Mouse (Mus musculus) hindbrain, embryonic 13.5 days (tissue): Measurements from ENCODE around the gene Abat. TPM values are rescaled to one million over a fixed set of nuclear protein-coding genes. Genes with fewer than 3 reads are reported as not detected.

Experiments
- ATAC-seq: fragments of 200-750 bp; cut with Nextera tagmentation; 2 replicates; pipeline ENCODE4 v1.8.0; 2017; ENCODE audit warnings: moderate TSS enrichment; ENCODE audit not compliant: low FRiP score
- H3K27ac ChIP-seq: fragments of 300-500 bp; sonication (generic); 2 replicates; pipeline ENCODE4 v1.5.1; 2015; ENCODE audit warnings: inconsistent platforms, mild to moderate bottlenecking, moderate library complexity
- H3K27me3 ChIP-seq: fragments of 300-500 bp; sonication (generic); 2 replicates; pipeline ENCODE4 v1.6.1; 2015; ENCODE audit warnings: mild to moderate bottlenecking, inconsistent platforms
- H3K36me3 ChIP-seq: fragments of 300-500 bp; sonication (generic); 2 replicates; pipeline ENCODE4 v1.6.1; 2015; ENCODE audit warnings: mild to moderate bottlenecking, inconsistent platforms
- H3K4me1 ChIP-seq: fragments of 300-500 bp; sonication (generic); replicated peaks from 2 replicates; pipeline ENCODE4 v1.6.1; 2015; ENCODE audit warnings: inconsistent platforms
- H3K4me2 ChIP-seq: fragments of 300-500 bp; sonication (generic); 2 replicates; pipeline ENCODE4 v1.6.1; 2015; ENCODE audit warnings: inconsistent platforms, mild to moderate bottlenecking, moderate library complexity
- H3K4me3 ChIP-seq: fragments of 300-500 bp; sonication (generic); 2 replicates; pipeline ENCODE4 v1.5.1; 2015; ENCODE audit warnings: mild to moderate bottlenecking, inconsistent platforms
- H3K9ac ChIP-seq: fragments of 300-500 bp; sonication (generic); 2 replicates; pipeline ENCODE4 v1.6.1; 2015; ENCODE audit warnings: mild to moderate bottlenecking, inconsistent platforms
- H3K9me3 ChIP-seq: fragments of 300-500 bp; sonication (generic); 2 replicates; pipeline ENCODE4 v1.6.1; 2016; ENCODE audit warnings: inconsistent platforms
- WGBS: fragments of 180-500 bp; shearing (Covaris S2); methylation state at CpG from one replicate; pipeline ENCODE4 v1.1.7; 2015; 5-methylcytosine and 5-hydroxymethylcytosine counted together
- polyA plus RNA-seq: library from polyadenylated mRNA; unstranded; fragments of >200 nt; fragmentation: Nextera tagmentation; extraction: Ambion mirVana; gene quantifications from 2 replicates; pipeline ENCODE4 v1.2.1, GENCODE M21; 2015

Gene Abat
- polyA plus RNA-seq, 1 experiment from 2014 or later = 88.3 TPM

DNA sequence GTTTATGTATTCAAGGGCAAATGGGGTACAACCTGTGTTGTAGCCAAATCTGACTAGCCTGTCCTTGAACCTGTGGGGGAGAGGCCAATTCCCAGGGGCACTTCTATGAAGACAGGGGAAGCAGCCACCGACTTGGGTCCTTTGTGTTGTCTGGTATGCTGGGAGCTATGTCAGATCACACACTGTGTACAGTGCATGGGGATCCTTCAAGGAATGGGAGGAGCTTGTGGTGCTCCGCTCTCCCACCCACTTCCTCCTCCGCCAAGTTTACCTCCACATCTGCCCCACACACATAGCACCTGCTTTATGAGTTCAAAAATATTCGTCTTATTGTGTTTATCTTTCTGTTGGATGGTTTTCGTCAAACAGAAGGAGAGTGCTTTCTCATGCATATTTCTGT, 66.3 kb downstream of the Abat start:
- Histone ChIP-seq H3K4me2 (no peak overlapping the region), H3K27ac (no peak overlapping the region), H3K36me3 (peaks cover 66% of the 10 kb centered on the region), H3K9ac (no peak overlapping the region), H3K4me3 (no peak overlapping the region), H3K9me3 (no peaks in the 10 kb centered on the region), H3K27me3 (no peaks in the 10 kb centered on the region), H3K4me1 (0 out of 2 replicates have a peak, but pooled peaks cover 5% of the 10 kb centered on the region)
- no peak for ATAC-seq
- 86% methylated on average over 5 of the region's 5 CpGs for WGBS

DNA sequence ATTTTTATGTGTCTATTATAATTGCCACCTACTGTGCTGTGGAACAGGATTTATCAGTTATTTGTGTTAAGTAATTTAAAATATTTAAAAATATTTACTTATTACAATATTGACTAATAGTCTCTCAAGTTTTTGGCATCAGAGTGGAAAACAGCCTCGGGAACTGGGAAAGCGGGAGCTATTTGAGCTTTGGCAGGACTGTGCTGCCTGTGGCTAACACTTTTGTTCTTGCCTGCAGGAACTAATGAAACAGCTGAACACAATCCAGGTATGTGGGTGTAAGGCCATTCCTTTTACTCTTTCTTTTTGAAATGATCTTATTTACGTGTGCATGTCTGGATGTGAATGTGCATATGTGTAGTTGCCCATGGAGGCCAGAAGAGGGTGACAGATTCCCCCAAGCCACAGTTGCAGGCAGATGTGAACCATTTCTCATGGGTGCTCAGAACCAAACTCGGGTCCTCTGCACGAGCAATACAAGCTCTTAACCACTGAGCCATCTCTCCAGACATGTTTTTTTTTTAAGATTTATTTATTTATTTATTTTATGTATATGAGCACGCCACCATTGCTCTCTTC, 68.5 kb downstream of the Abat start:
- H3K4me1 ChIP-seq = 0 out of 2 replicates have a peak, but pooled peaks cover 5% of the 10 kb centered on the region
- peaks cover 73% of the 10 kb centered on the region for H3K36me3 ChIP-seq
- no peaks in the 10 kb centered on the region for H3K27me3 ChIP-seq
- no peak overlapping the region for H3K4me2 ChIP-seq
- H3K27ac ChIP-seq = no peak overlapping the region
- WGBS = 95% methylated on average over 6 of the region's 6 CpGs
- no peak overlapping the region for H3K9ac ChIP-seq
- H3K4me3 ChIP-seq = no peak overlapping the region
- no peaks in the 10 kb centered on the region for H3K9me3 ChIP-seq
- ATAC-seq = no peak

DNA sequence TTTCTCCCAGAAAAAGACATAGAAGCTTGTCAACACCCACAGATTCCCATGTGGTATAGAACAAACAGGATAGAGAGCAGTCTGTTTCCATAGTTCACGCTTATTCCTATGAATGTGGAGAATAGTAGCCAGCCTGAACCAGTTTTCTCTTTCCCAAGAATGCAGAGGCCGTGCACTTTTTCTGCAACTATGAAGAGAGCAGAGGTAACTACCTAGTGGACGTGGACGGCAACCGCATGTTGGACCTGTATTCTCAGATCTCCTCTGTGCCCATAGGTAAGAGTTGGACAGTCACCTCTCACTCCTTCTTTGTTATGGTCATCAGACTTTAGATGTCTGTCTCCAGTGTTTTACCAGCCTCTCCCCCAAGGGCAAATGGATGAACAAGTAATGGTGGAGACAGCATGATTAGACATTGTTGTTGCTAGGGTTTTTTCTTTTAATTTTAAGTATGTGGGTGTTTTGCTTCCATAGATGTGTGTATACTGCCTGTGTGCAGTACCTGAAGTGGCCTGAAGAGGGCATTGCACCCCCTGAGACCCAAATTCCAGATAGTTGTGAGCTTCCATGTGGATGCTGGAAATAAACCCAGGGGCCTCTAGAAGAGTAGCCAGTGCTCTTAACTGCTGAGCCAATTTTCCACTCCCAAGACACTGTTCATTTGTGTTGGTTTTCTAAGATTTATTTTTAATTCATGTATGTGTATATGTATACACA, 69.5 kb downstream of the Abat start:
- 97% methylated on average over 5 of the region's 5 CpGs for WGBS
- Histone ChIP-seq H3K4me2 (no peak overlapping the region), H3K4me1 (0 out of 2 replicates have a peak, but pooled peaks cover 5% of the 10 kb centered on the region), H3K9me3 (no peaks in the 10 kb centered on the region), H3K9ac (no peak overlapping the region), H3K27me3 (no peaks in the 10 kb centered on the region), H3K27ac (no peak overlapping the region), H3K36me3 (peaks cover 74% of the 10 kb centered on the region), H3K4me3 (no peak overlapping the region)
- ATAC-seq = no peak

- H3K4me3 ChIP-seq = no peak overlapping the region
- no peak overlapping the region for H3K9ac ChIP-seq
- H3K9me3 ChIP-seq = no peaks in the 10 kb centered on the region
- no peaks in the 10 kb centered on the region for H3K27me3 ChIP-seq
- H3K27ac ChIP-seq = no peak overlapping the region
- no peak overlapping the region for H3K4me2 ChIP-seq
- H3K36me3 ChIP-seq = peaks cover 74% of the 10 kb centered on the region
- WGBS = 32% methylated on average over 1 of the region's 1 CpGs
- 0 out of 2 replicates have a peak, but pooled peaks cover 5% of the 10 kb centered on the region for H3K4me1 ChIP-seq
- ATAC-seq = no peak
Observed at GRCm38 (mm10) chr16:8584248-8584647, 71.0 kb downstream of the Abat start.

GRCm38 (mm10) chr16:8585056-8585455, 71.8 kb downstream of the Abat start:
- H3K4me3 ChIP-seq = no peak overlapping the region
- H3K36me3 ChIP-seq = peaks cover 78% of the 10 kb centered on the region
- H3K27ac ChIP-seq = no peak overlapping the region
- H3K9me3 ChIP-seq = no peaks in the 10 kb centered on the region
- no peak for ATAC-seq
- H3K9ac ChIP-seq = no peak overlapping the region
- H3K27me3 ChIP-seq = no peaks in the 10 kb centered on the region
- 0 out of 2 replicates have a peak, but pooled peaks cover 5% of the 10 kb centered on the region for H3K4me1 ChIP-seq
- H3K4me2 ChIP-seq = no peak overlapping the region
- 78% methylated on average over 5 of the region's 5 CpGs for WGBS

- H3K9me3 ChIP-seq = no peaks in the 10 kb centered on the region
- H3K36me3 ChIP-seq = peaks cover 18% of the 10 kb centered on the region
- WGBS = 73% methylated on average over 4 of the region's 4 CpGs
- no peak overlapping the region for H3K4me3 ChIP-seq
- no peak overlapping the region for H3K9ac ChIP-seq
- 0 out of 2 replicates have a peak overlapping the region, but pooled peaks have one; percentile 12 for H3K27ac ChIP-seq
- no peak for ATAC-seq
- no peak overlapping the region for H3K4me2 ChIP-seq
- H3K27me3 ChIP-seq = no peaks in the 10 kb centered on the region
- 0 out of 2 replicates have a peak, but pooled peaks cover 3% of the 10 kb centered on the region for H3K4me1 ChIP-seq
Observed at GRCm38 (mm10) chr16:8595411-8595810, 82.2 kb downstream of the Abat start.

DNA sequence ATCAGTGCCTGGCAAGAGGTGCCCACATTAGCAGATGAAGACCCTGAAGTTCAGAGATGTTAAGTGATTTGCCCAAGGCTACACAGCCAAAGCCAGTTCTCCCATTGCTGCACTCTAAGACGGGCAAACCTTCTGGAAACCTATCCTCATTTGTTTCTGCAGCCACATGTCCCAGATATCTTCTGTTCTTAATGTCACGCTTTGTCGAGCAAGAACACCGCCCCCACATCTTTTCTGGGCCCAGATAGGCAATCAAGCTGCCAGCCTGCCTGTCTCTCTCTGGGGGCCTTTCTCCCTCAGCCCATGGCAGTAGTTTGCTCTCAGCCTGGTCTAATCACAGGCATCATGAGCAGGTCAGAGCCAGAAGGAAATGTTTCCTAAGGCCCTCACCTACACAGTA, 83.1 kb downstream of the Abat start:
- WGBS = 68% methylated on average over 4 of the region's 4 CpGs
- Histone ChIP-seq H3K9ac (no peak overlapping the region), H3K27ac (0 out of 2 replicates have a peak overlapping the region, but pooled peaks have one; percentile 18), H3K27me3 (no peaks in the 10 kb centered on the region), H3K4me3 (no peak overlapping the region), H3K9me3 (no peaks in the 10 kb centered on the region), H3K36me3 (peaks cover 26% of the 10 kb centered on the region), H3K4me1 (0 out of 2 replicates have a peak, but pooled peaks cover 3% of the 10 kb centered on the region), H3K4me2 (no peak overlapping the region)
- ATAC-seq = no peak

DNA sequence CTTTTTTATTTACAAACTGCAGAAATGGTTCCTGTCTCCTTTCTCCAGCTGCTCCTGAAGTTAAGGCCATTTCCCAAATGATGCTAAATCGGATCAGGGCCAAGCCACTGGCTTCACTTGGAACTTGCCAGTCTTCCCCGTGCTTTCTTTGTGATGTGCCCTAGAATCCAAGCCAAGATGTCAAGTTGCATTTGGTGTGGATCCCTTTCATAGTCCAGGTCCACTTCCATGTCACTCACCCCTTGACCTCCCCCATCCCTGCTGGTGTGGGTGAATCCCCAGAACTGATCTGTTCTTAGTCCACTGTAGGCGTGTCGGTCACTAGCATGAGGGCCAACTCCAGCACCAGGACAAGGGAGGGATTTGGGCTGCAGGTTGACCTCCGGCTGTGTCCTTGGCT, 84.3 kb downstream of the Abat start:
- WGBS = 87% methylated on average over 5 of the region's 5 CpGs
- Histone ChIP-seq H3K9ac (no peak overlapping the region), H3K36me3 (peaks cover 34% of the 10 kb centered on the region)

DNA sequence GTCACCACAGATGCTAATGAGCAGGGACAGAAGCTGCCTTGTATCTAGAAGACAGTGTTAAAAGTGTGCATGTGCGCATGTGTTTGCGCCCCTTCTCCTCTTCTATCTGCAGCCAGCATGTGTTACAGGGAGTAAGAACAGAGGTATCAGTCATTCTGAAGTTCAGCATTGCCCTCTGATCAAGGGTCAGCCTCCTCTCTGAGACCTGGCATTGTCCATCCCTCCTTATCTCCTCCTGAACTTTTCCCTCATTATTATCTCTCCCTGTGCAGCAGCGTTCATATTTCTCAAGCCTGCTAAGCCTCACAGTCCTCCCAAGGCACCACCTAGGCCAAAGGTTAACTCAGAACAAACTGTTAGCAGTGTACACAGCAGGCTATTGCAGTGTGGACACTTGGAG, 90.6 kb downstream of the Abat start:
- WGBS = 88% methylated on average over 3 of the region's 3 CpGs

More for the DNA sequence above, 84.3 kb downstream of the Abat start:
- 0 out of 2 replicates have a peak, but pooled peaks cover 3% of the 10 kb centered on the region for H3K4me1 ChIP-seq
- no peak overlapping the region for H3K4me3 ChIP-seq
- no peaks in the 10 kb centered on the region for H3K27me3 ChIP-seq
- H3K4me2 ChIP-seq = no peak overlapping the region
- no peaks in the 10 kb centered on the region for H3K9me3 ChIP-seq
- ATAC-seq = no peak
- H3K27ac ChIP-seq = no peak overlapping the region

DNA sequence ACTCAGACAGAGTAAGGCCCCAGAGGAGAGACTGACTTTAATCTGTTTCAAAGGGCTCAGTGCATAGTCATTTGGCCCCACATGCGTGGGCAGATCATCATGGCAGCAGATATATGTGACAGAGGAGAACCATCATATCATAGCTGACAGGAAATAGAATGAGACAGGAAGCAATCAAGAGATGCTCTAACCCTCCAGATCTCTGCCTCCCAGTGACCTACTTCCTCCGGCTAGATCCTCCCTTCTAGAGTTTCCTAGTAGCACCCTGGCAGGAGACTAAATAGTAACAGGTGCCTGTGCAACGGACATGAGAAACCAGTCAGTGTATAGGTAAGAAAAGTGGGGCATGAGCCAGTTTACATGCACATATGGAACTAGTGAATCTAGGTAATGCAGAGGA, 97.2 kb downstream of the Abat start:
- ATAC-seq = no peak
- Histone ChIP-seq H3K27ac (no peak overlapping the region), H3K9ac (no peak overlapping the region), H3K4me2 (no peak overlapping the region), H3K36me3 (peaks cover 77% of the 10 kb centered on the region), H3K4me1 (no peaks in the 10 kb centered on the region), H3K27me3 (peaks cover 25% of the 10 kb centered on the region; the same call in 1 of the 2 replicates), H3K4me3 (no peak overlapping the region), H3K9me3 (no peaks in the 10 kb centered on the region)
- WGBS = 91% methylated on average over 3 of the region's 3 CpGs

More for the DNA sequence above, 90.6 kb downstream of the Abat start:
- ATAC-seq = no peak
- Histone ChIP-seq H3K4me1 (no peaks in the 10 kb centered on the region), H3K9ac (no peak overlapping the region), H3K9me3 (no peaks in the 10 kb centered on the region), H3K27me3 (no peaks in the 10 kb centered on the region), H3K27ac (no peak overlapping the region), H3K4me2 (no peak overlapping the region), H3K4me3 (no peak overlapping the region), H3K36me3 (peaks cover 58% of the 10 kb centered on the region)

DNA sequence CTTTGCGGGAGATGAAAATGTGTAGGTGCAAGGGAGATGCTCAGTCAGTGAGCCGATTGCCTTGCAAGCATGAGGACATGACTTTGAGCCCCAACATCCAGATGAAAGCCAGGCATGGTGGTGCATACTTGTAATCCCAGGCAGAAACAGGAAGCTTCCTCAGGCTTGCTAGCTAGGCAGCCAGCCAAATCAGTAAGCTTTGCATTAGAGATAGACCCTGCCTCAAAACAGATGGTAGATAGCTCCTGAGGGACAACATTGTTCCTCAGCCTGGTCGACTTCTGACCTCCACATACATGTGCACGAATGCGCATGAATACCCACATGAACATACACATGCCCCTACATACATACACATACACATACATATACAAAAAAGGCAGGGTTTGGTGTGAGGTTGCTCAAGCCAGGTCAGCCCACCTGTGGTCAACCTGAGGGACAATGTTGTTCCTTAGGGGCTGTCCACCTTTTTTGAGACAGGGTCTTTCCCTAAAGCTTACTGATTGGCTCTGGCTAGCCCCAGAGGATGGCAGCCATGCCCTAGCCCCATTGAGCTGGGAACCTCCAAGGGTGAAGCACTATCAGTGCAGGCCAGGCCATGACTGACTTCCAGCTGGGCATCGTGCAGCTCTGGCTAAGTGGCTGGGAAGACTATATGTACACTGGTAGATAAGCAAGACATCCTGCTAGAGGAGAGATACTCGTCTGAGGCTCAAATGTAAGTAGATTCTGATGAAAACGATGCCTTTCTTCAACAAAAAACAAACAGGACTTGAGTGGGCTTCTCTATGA, 99.2 kb downstream of the Abat start:
- WGBS = 90% methylated on average over 8 of the region's 8 CpGs
- H3K9ac ChIP-seq = no peak overlapping the region
- no peaks in the 10 kb centered on the region for H3K9me3 ChIP-seq
- peaks cover 30% of the 10 kb centered on the region; the same call in 1 of the 2 replicates for H3K27me3 ChIP-seq
- H3K36me3 ChIP-seq = peaks cover 81% of the 10 kb centered on the region
- no peak for ATAC-seq
- H3K4me1 ChIP-seq = no peaks in the 10 kb centered on the region
- H3K4me2 ChIP-seq = no peak overlapping the region
- no peak overlapping the region for H3K4me3 ChIP-seq
- no peak overlapping the region for H3K27ac ChIP-seq

DNA sequence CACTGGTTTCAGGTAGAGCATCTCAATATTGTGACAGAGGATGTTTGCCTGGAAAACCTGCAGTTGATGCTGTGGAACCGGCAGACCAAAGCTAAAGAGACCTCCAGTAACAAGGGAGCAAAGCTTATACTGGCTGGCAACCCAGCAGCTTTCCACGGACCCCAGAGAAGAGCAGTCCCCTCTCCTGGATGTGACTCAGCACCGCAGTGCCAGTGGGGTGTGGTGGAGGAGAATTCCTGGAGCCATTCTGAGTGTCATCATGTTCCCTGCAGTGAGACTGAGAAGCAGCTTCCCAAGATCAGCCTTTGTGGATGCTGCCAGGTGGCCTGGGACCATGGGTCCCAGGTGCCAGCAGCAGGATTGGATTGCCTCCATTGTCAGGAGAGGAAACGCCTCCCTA, 99.8 kb downstream of the Abat start:
- Histone ChIP-seq H3K4me2 (no peak overlapping the region), H3K9me3 (no peaks in the 10 kb centered on the region), H3K4me1 (no peaks in the 10 kb centered on the region), H3K27ac (no peak overlapping the region), H3K9ac (no peak overlapping the region), H3K27me3 (peaks cover 35% of the 10 kb centered on the region; the same call in 1 of the 2 replicates), H3K36me3 (peaks cover 82% of the 10 kb centered on the region), H3K4me3 (no peak overlapping the region)
- no peak for ATAC-seq
- 85% methylated on average over 4 of the region's 4 CpGs for WGBS
